Mouse (Mus musculus) MEL (cell line): ENCODE measurements around the gene Steap3. TPM values are rescaled to one million over a fixed set of nuclear protein-coding genes. Genes with fewer than 3 reads are reported as not detected.

Source experiments
- DNase-seq: peaks from one replicate; pipeline ENCODE4 v3.0.0; 2011; ENCODE audit warnings: low read depth, low spot score
- H3K27ac ChIP-seq: 2 replicates; pipeline ENCODE4 v1.5.1; 2012; ENCODE audit warnings: low read depth, mild to moderate bottlenecking, control low read depth, low read length, moderate library complexity; ENCODE audit not compliant: control insufficient read depth
- H3K27me3 ChIP-seq, 2 experiments: fragments of 150-350 bp in 1 of 2; sonication (generic) in 1 of 2; 2 replicates each; pipeline ENCODE4 v1.6.1; 2012; ENCODE audit warnings: low read length in 2 of 2, mild to moderate bottlenecking in 2 of 2, improper control_type of control experiment in 1 of 2, moderate library complexity in 1 of 2; ENCODE audit not compliant: insufficient read depth in 2 of 2, control insufficient read depth in 1 of 2
- H3K36me3 ChIP-seq, 2 experiments: 2 replicates each; pipeline ENCODE4 v1.6.1; 2012 to 2014; ENCODE audit warnings: low read length in 2 of 2, improper control_type of control experiment in 1 of 2, inconsistent platforms in 1 of 2, mild to moderate bottlenecking in 1 of 2; ENCODE audit not compliant: insufficient read depth in 2 of 2, control insufficient read depth in 1 of 2
- H3K4me1 ChIP-seq, 2 experiments: fragments of 150-350 bp in 1 of 2; sonication (generic) in 1 of 2; 2 replicates each; pipeline ENCODE4 v1.6.1; 2012; ENCODE audit warnings: low read length in 2 of 2, improper control_type of control experiment in 1 of 2, mild to moderate bottlenecking in 1 of 2; ENCODE audit not compliant: insufficient read depth in 2 of 2, control insufficient read depth in 1 of 2
- H3K4me3 ChIP-seq, 2 experiments: fragments of 150-350 bp in 1 of 2; sonication (generic) in 1 of 2; 2 replicates each; pipeline ENCODE4 v1.5.1; 2012; ENCODE audit warnings: low read depth in 2 of 2, low read length in 2 of 2, mild to moderate bottlenecking in 2 of 2, moderate library complexity in 2 of 2, control low read depth in 1 of 2, improper control_type of control experiment in 1 of 2; ENCODE audit not compliant: control insufficient read depth in 1 of 2, insufficient read depth in 1 of 2
- H3K79me2 ChIP-seq: 2 replicates; pipeline ENCODE4 v1.6.1; 2012; ENCODE audit warnings: mild to moderate bottlenecking, low read length, moderate library complexity; ENCODE audit not compliant: control insufficient read depth, poor library complexity, insufficient read depth
- H3K9ac ChIP-seq: 2 replicates; pipeline ENCODE4 v1.6.1; 2012; ENCODE audit warnings: low read depth, mild to moderate bottlenecking, control low read depth, low read length, moderate library complexity; ENCODE audit not compliant: control insufficient read depth, poor library complexity, severe bottlenecking
- H3K9me3 ChIP-seq: fragments of 150-350 bp; sonication (generic); replicated peaks from 2 replicates; pipeline ENCODE4 v1.6.1; 2012; ENCODE audit warnings: mild to moderate bottlenecking, low read length, improper control_type of control experiment, moderate library complexity; ENCODE audit not compliant: insufficient read depth
- CTCF ChIP-seq, 3 experiments: IDR thresholded peaks in 2 of 3; conservative IDR thresholded peaks in 1 of 3; 2 replicates each; pipeline ENCODE4 v1.5.1; 2011 to 2012; ENCODE audit warnings: low read length in 3 of 3, low read depth in 2 of 3, mild to moderate bottlenecking in 2 of 3, improper control_type of control experiment in 1 of 3, inconsistent platforms in 1 of 3, mixed read lengths in 1 of 3, moderate library complexity in 1 of 3; ENCODE audit not compliant: control insufficient read depth in 1 of 3, insufficient read depth in 1 of 3, poor library complexity in 1 of 3, severe bottlenecking in 1 of 3
- E2F4 ChIP-seq: IDR thresholded peaks from 2 replicates; pipeline ENCODE4 v1.6.1; 2011; ENCODE audit warnings: low read depth, low read length, improper control_type of control experiment, borderline replicate concordance
- ELF1 ChIP-seq: IDR thresholded peaks from 2 replicates; pipeline ENCODE4 v1.6.1; 2014; ENCODE audit warnings: low read depth, mild to moderate bottlenecking, inconsistent platforms, low read length, improper control_type of control experiment, moderate library complexity
- JUND ChIP-seq: IDR thresholded peaks from 2 replicates; pipeline ENCODE4 v1.6.1; 2011; ENCODE audit warnings: low read depth, mild to moderate bottlenecking, improper control_type of control experiment, low read length
- MAX ChIP-seq: IDR thresholded peaks from 2 replicates; pipeline ENCODE4 v1.6.1; 2011; ENCODE audit warnings: low read length, improper control_type of control experiment
- MAZ ChIP-seq: IDR thresholded peaks from 2 replicates; pipeline ENCODE4 v1.6.1; 2012; ENCODE audit warnings: low read depth, mild to moderate bottlenecking, inconsistent platforms, low read length, improper control_type of control experiment
- MEF2A ChIP-seq: IDR thresholded peaks from 2 replicates; pipeline ENCODE4 v1.6.1; 2014; ENCODE audit warnings: low read depth, mild to moderate bottlenecking, inconsistent platforms, low read length, improper control_type of control experiment; ENCODE audit not compliant: poor library complexity, insufficient replicate concordance, severe bottlenecking; ENCODE audit errors: extremely low read depth
- POLR2AphosphoS2 ChIP-seq: IDR thresholded peaks from 2 replicates; pipeline ENCODE4 v1.6.1; 2011; ENCODE audit warnings: low read length, improper control_type of control experiment
- SMC3 ChIP-seq: IDR thresholded peaks from 2 replicates; pipeline ENCODE4 v1.6.1; 2011; ENCODE audit warnings: low read depth, low read length, improper control_type of control experiment
- TAL1 ChIP-seq: IDR thresholded peaks from 2 replicates; pipeline ENCODE4 v1.6.1; 2012; ENCODE audit warnings: mild to moderate bottlenecking, inconsistent platforms, low read length, moderate library complexity, mixed read lengths
- TCF12 ChIP-seq: IDR thresholded peaks from 2 replicates; pipeline ENCODE4 v1.6.1; 2014; ENCODE audit warnings: low read depth, mild to moderate bottlenecking, inconsistent platforms, low read length, improper control_type of control experiment, moderate library complexity
- ZNF384 ChIP-seq: IDR thresholded peaks from 2 replicates; pipeline ENCODE4 v1.6.1; 2012; ENCODE audit warnings: low read depth, mild to moderate bottlenecking, inconsistent platforms, low read length, improper control_type of control experiment
- polyA plus RNA-seq, 2 experiments: library from polyadenylated mRNA; stranded (reverse) in 1 of 2; unstranded in 1 of 2; fragments of >175 nt in 1 of 2; fragments of >200 nt in 1 of 2; gene quantifications; 2 replicates each; pipeline versions ENCODE4 v1.2.1 to v1.2.4; 2012; ENCODE audit warnings: low replicate concordance in 2 of 2, low read depth in 1 of 2; ENCODE audit not compliant: insufficient read length in 2 of 2, insufficient read depth in 1 of 2, missing spikeins in 1 of 2
- total RNA-seq: library from RNA; depleted of rRNA; stranded (reverse); fragments of 300-350 nt; gene quantifications from 2 replicates; pipeline ENCODE4 v1.2.3, GENCODE M21; 2012

Steap3 gene
- total and polyA plus RNA-seq, 3 experiments, result 50.2 to 101 (median 98.2) TPM

DNA sequence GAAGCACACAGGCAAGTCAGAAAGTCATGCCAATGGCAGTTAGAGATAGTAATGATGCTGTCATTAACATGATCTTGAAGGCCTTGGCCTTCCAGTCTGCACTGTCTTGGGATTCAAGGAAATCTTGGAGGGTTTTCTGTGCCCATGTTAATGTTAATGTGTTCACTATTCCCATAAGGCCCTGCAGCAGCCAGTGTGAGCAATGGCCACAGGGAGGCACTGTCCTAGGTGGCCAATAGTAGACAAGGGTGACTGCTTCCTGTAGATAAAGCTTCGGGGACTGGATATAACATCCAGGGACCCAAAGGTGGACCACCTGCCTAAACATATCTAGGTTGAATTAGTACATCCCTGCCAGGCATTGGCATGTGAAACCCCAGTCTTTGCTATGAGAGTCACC, 35.4 kb downstream of the Steap3 start:
- TF ChIP-seq SMC3 (0 out of 2 replicates have a peak, but pooled peaks have one; percentile 14), CTCF (IDR thresholded peaks at IDR 0.05 in 2 of 3, conservative IDR thresholded peaks at IDR 0.05 in 1 of 3; ENCODE audit: control insufficient read depth in 1 of 3, insufficient read depth in 1 of 3, low read depth in 2 of 3, low read length in 3 of 3, poor library complexity in 1 of 3, severe bottlenecking in 1 of 3) (peak; percentile 28 to 46 (median 32)), ZNF384 (no peak)
- H3K4me1 ChIP-seq, result peaks cover 0 to 16% of the 10 kb centered on the region in 2 experiments; a peak in 2 of 4 replicates
- H3K27ac ChIP-seq, result no peak overlapping the region
- no peaks in the 10 kb centered on the region for H3K9me3 ChIP-seq
- no peaks in the 10 kb centered on the region for H3K27me3 ChIP-seq
- no peak overlapping the region for H3K4me3 ChIP-seq
- peaks cover 8 to 23% of the 10 kb centered on the region in 2 experiments for H3K36me3 ChIP-seq
- DNase-seq, result no peak
- H3K79me2 ChIP-seq, result 0 out of 2 replicates have a peak, but pooled peaks cover 2% of the 10 kb centered on the region
- H3K9ac ChIP-seq, result no peak overlapping the region

DNA sequence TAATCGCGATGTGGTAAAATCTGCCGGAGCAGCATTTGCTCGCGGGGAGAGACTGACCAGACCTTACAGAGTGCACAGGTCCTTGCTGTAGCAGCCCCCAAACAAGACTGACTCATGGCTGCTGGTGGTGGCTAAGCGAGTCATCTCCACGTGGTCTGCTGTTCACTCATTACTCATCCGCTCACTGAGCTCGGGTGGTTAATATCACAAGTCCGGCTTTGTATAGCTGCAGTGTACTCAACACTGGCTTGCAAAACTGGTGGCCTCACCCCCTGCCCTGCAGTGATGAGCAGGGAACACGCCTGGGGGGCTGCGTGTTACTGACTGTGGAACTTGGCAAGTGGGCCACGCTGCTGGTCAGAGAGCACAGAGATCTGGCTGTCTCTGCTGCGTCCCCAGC, 36.1 kb downstream of the Steap3 start:
- no peak overlapping the region for H3K27ac ChIP-seq
- no peak overlapping the region for H3K9ac ChIP-seq
- H3K36me3 ChIP-seq, result peaks cover 14 to 21% of the 10 kb centered on the region in 2 experiments
- DNase-seq, result peak; percentile 34
- no peaks in the 10 kb centered on the region for H3K27me3 ChIP-seq
- H3K79me2 ChIP-seq, result 0 out of 2 replicates have a peak, but pooled peaks cover 2% of the 10 kb centered on the region
- H3K9me3 ChIP-seq, result no peaks in the 10 kb centered on the region
- no peak overlapping the region for H3K4me3 ChIP-seq
- H3K4me1 ChIP-seq, result peaks cover 2 to 23% of the 10 kb centered on the region in 2 experiments; a peak in 3 of 4 replicates
- TF ChIP-seq POLR2AphosphoS2 (no peak), JUND (no peak), E2F4 (no peak), MAZ (no peak), MAX (no peak), MEF2A (no peak), TAL1 (no peak), ELF1 (no peak), TCF12 (no peak)

GRCm38 (mm10) chr1:120235631-120236215, 36.8 kb downstream of the Steap3 start:
- 0 out of 2 replicates have a peak, but pooled peaks cover 2% of the 10 kb centered on the region for H3K79me2 ChIP-seq
- H3K27me3 ChIP-seq, result no peaks in the 10 kb centered on the region
- H3K27ac ChIP-seq, result no peak overlapping the region
- H3K4me1 ChIP-seq, result peaks cover 2 to 23% of the 10 kb centered on the region in 2 experiments; a peak in 3 of 4 replicates
- no peaks in the 10 kb centered on the region for H3K9me3 ChIP-seq
- TF ChIP-seq ZNF384 (peak; percentile 52; the same call in 1 of the 2 replicates), MAZ (no peak)
- no peak overlapping the region for H3K9ac ChIP-seq
- DNase-seq, result no peak
- no peak overlapping the region for H3K4me3 ChIP-seq
- peaks cover 15 to 22% of the 10 kb centered on the region in 2 experiments for H3K36me3 ChIP-seq
